Mouse (Mus musculus) lung, embryonic 14.5 days (tissue): Measurements from ENCODE around the gene Mpzl3. TPM values are rescaled to one million over a fixed set of nuclear protein-coding genes. Genes with fewer than 3 reads are reported as not detected.

Experiments used
- ATAC-seq: fragments of 200-750 bp; cut with Nextera tagmentation; 2 replicates; pipeline ENCODE4 v1.8.0; 2017; ENCODE audit warnings: mild to moderate bottlenecking, moderate TSS enrichment, moderate library complexity; ENCODE audit not compliant: insufficient read depth
- DNase-seq: peaks from one replicate; pipeline ENCODE4 v3.0.0-alpha.2; 2015
- H3K27ac ChIP-seq: fragments of 300-500 bp; sonication (generic); 2 replicates; pipeline ENCODE4 v1.5.1; 2014; ENCODE audit warnings: low read depth, mild to moderate bottlenecking, moderate library complexity
- H3K27me3 ChIP-seq: fragments of 300-500 bp; sonication (generic); 2 replicates; pipeline ENCODE4 v1.6.1; 2014; ENCODE audit warnings: low read length, control low read depth; ENCODE audit not compliant: insufficient read depth
- H3K36me3 ChIP-seq: fragments of 300-500 bp; sonication (generic); 2 replicates; pipeline ENCODE4 v1.6.1; 2014; ENCODE audit warnings: control low read depth; ENCODE audit not compliant: insufficient read depth
- H3K4me1 ChIP-seq: fragments of 300-500 bp; sonication (generic); 2 replicates; pipeline ENCODE4 v1.6.1; 2014; ENCODE audit warnings: antibody characterized with exemption, control low read depth; ENCODE audit not compliant: insufficient read depth
- H3K4me2 ChIP-seq: fragments of 300-500 bp; sonication (generic); 2 replicates; pipeline ENCODE4 v1.6.1; 2014; ENCODE audit warnings: mild to moderate bottlenecking
- H3K4me3 ChIP-seq: fragments of 300-500 bp; sonication (generic); 2 replicates; pipeline ENCODE4 v1.5.1; 2014; ENCODE audit warnings: low read depth, low read length
- H3K9ac ChIP-seq: fragments of 300-500 bp; sonication (generic); 2 replicates; pipeline ENCODE4 v1.6.1; 2014
- H3K9me3 ChIP-seq: fragments of 300-500 bp; sonication (generic); 2 replicates; pipeline ENCODE4 v1.6.1; 2016; ENCODE audit warnings: low read depth, low read length, control low read depth
- CTCF ChIP-seq: IDR thresholded peaks from 2 replicates; pipeline ENCODE4 v1.5.1; 2016; ENCODE audit warnings: antibody characterized with exemption, low read depth
- WGBS: fragments of 180-500 bp; shearing (Covaris S2); extraction: QIAGEN DNeasy Blood & Tissue Kit; methylation state at CpG from one replicate; pipeline ENCODE4 v1.1.7; 2014; 5-methylcytosine and 5-hydroxymethylcytosine counted together
- polyA plus RNA-seq: library from polyadenylated mRNA; unstranded; fragments of >200 nt; fragmentation: Nextera tagmentation; extraction: Ambion mirVana; gene quantifications from 2 replicates; pipeline ENCODE4 v1.2.1, GENCODE M21; 2014

Mpzl3 gene
- polyA plus RNA-seq, 1 experiment from 2014 or later, result 2.1 TPM

DNA sequence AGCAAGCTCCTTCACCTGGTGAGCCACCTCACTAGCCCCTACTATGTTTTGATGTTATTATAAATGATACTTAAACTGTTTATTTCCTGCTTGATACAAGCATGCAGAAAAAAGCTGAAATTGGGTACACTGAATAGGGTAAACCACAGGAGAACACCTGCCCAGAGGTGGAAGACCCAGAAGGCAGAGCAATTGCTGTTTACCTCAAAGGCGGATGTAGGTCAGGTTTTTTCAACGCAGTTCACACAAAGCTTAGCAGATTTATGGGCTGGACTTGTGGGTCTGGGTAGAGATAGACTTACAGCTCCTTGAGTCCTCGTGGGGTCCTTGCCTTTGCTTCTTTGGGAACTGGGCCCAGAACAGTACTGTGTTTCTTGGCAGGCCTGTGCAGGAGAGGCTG is 39.1 kb upstream of the Mpzl3 start:
- no peak overlapping the region for H3K27ac ChIP-seq
- 67% methylated on average over 3 of the region's 3 CpGs for WGBS
- TF ChIP-seq CTCF, result no peak

DNA sequence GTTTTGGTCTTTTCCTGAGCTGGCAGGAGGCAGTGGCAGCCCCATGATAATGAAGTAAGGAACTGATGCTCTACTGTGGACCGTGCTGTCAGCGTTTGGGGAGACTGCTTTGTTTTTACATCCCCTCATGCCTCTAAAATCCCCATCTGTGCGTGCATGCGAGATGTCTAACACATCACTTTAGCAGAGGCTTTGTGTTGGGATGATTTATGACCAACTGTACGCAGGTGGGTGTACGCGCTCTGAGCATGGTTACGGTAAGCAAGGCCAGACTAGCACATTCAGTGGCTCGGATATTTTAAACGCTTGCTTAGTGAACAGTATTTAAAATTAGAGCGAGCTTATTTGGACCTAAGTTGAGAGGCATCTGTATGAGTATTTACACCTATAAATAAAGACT is 37.0 kb upstream of the Mpzl3 start:
- no peak for ATAC-seq
- Histone ChIP-seq H3K36me3 (no peaks in the 10 kb centered on the region), H3K27ac (no peak overlapping the region), H3K27me3 (no peaks in the 10 kb centered on the region), H3K4me3 (no peak overlapping the region), H3K9me3 (no peaks in the 10 kb centered on the region), H3K4me2 (no peak overlapping the region), H3K9ac (no peak overlapping the region), H3K4me1 (no peaks in the 10 kb centered on the region)
- no peak for TF ChIP-seq CTCF
- no peak for DNase-seq
- WGBS, result 76% methylated on average over 11 of the region's 11 CpGs

More for the DNA sequence above, 39.1 kb upstream of the Mpzl3 start:
- Histone ChIP-seq H3K4me1 (no peaks in the 10 kb centered on the region), H3K9ac (no peak overlapping the region), H3K27me3 (no peaks in the 10 kb centered on the region), H3K36me3 (no peaks in the 10 kb centered on the region), H3K4me2 (no peak overlapping the region), H3K4me3 (no peak overlapping the region), H3K9me3 (no peaks in the 10 kb centered on the region)
- DNase-seq, result no peak
- no peak for ATAC-seq

DNA sequence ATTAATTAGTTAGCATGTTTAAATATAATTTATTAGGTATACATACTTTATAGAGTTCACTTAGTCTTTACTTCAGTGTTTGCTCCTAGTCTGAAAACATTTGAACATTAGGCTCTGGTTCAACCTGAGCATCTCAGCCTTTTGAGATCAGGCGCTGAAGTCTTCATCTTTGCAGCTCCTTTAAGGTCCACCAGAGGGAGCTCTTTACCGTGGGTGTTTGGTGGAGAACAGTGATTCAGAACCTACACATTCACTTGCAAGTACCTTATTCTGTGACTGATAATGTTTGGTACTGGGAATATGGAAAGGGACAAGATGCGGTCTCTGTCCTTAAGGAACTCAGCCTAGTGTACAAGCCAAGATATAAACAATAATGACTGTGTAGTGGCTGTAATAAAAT is 32.2 kb upstream of the Mpzl3 start:
- H3K4me1 ChIP-seq, result no peaks in the 10 kb centered on the region
- DNase-seq (peak; percentile 85), ATAC-seq (no peak)
- no peaks in the 10 kb centered on the region for H3K27me3 ChIP-seq
- no peak overlapping the region for H3K9ac ChIP-seq
- H3K4me2 ChIP-seq, result no peak overlapping the region
- no peak overlapping the region for H3K4me3 ChIP-seq
- no peak overlapping the region for H3K27ac ChIP-seq
- peak; percentile 85 for TF ChIP-seq CTCF
- 9% methylated on average over 3 of the region's 3 CpGs for WGBS
- no peaks in the 10 kb centered on the region for H3K9me3 ChIP-seq
- no peaks in the 10 kb centered on the region for H3K36me3 ChIP-seq

DNA sequence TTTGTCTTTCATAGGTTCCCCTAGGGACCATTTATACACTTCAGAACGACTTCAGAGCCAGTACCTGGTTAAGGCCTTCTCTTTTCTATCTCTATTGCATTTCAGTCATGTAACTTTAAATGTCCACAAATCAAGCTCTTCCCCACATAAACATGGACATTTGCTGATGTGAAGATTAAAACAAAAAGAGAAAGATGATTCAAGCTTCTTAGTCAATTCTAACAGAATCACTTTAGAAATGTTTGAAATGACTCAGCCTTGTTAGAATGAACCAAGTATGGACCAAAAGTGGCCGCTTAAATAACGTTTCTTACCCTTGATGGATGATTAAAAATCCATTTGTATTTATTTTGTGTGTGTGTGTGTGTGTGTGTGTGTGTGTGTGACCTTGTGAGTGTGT is 31.3 kb upstream of the Mpzl3 start:
- H3K9me3 ChIP-seq, result no peaks in the 10 kb centered on the region
- 55% methylated on average over 3 of the region's 3 CpGs for WGBS
- no peak overlapping the region for H3K27ac ChIP-seq
- no peak for DNase-seq
- H3K36me3 ChIP-seq, result no peaks in the 10 kb centered on the region
- TF ChIP-seq CTCF, result no peak
- H3K9ac ChIP-seq, result no peak overlapping the region
- H3K4me2 ChIP-seq, result no peak overlapping the region
- no peaks in the 10 kb centered on the region for H3K4me1 ChIP-seq
- no peak overlapping the region for H3K4me3 ChIP-seq
- H3K27me3 ChIP-seq, result no peaks in the 10 kb centered on the region
- ATAC-seq, result no peak

DNA sequence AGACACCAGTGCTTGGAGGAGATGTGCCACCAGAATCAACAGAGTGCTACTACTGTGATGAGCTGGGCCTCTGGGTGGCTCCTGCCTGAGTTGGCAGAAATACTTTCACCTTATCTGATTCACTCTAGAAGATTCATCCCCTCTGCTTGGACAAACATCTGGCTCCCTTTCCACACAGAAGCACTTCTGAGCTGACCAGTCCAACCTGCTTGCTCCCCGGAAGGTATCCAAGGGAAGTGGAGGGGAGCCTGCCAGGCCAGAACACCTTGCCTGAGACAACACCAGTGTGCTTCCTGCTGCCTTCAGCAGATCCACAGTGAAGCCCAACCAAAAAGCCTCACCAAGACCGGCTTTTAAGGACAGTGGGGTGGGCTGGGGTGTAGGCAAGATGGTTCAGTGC is 30.8 kb upstream of the Mpzl3 start:
- no peak for ATAC-seq
- Histone ChIP-seq H3K36me3 (no peaks in the 10 kb centered on the region), H3K27me3 (no peaks in the 10 kb centered on the region), H3K4me1 (no peaks in the 10 kb centered on the region), H3K4me2 (no peak overlapping the region), H3K4me3 (no peak overlapping the region), H3K9ac (no peak overlapping the region), H3K9me3 (no peaks in the 10 kb centered on the region), H3K27ac (no peak overlapping the region)
- WGBS, result 74% methylated on average over 2 of the region's 2 CpGs
- no peak for TF ChIP-seq CTCF
- DNase-seq, result no peak

DNA sequence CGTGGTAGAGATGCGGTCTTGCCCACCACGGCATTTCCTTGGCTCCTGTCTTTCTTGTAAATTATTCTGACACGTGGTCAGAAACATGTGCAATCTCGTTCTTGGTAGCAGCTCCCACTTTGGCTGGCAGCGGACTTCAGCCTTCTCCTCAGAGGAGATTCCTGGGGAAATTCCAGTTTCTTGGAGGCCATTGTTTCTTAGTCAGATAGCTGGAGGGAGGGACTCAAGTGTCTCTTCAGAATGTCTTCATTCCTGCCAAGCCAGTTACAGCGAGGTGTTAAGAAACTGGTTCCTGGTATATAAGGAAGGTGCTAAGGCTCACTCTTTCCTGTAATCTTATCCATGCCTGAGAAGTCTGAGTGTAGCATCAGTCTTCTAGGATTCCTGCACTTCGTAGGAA is 27.6 kb upstream of the Mpzl3 start:
- no peaks in the 10 kb centered on the region for H3K9me3 ChIP-seq
- no peaks in the 10 kb centered on the region for H3K4me1 ChIP-seq
- 52% methylated on average over 8 of the region's 8 CpGs for WGBS
- DNase-seq, result no peak
- no peaks in the 10 kb centered on the region for H3K36me3 ChIP-seq
- no peak overlapping the region for H3K9ac ChIP-seq
- no peak for ATAC-seq
- no peak overlapping the region for H3K27ac ChIP-seq
- TF ChIP-seq CTCF, result no peak
- H3K4me2 ChIP-seq, result no peak overlapping the region
- no peak overlapping the region for H3K4me3 ChIP-seq
- H3K27me3 ChIP-seq, result no peaks in the 10 kb centered on the region

DNA sequence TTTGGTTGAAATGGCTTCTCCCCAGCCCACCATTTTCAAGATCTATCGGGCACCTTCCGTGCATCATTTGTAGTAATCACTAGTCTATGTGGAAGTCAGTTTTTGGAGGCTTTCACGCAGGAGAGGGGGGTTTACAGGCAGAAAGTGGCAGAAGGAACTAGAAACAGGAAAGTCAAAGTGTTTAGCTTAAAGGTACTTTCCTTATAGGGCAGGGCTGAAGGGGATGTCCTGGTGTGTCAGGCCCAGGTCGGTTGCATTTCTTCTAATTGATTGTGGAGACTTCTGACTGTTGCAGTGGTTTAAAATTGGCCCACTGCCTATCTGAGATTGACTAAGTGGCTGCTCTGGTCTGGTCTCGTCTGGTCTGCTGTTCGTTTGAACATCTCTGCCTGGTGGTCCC is 24.6 kb upstream of the Mpzl3 start:
- 55% methylated on average over 6 of the region's 6 CpGs for WGBS
- no peaks in the 10 kb centered on the region for H3K36me3 ChIP-seq
- no peaks in the 10 kb centered on the region for H3K9me3 ChIP-seq
- no peak for ATAC-seq
- no peak for TF ChIP-seq CTCF
- H3K27ac ChIP-seq, result no peak overlapping the region
- no peaks in the 10 kb centered on the region for H3K27me3 ChIP-seq
- DNase-seq, result no peak
- H3K4me1 ChIP-seq, result no peaks in the 10 kb centered on the region
- H3K4me3 ChIP-seq, result no peak overlapping the region
- no peak overlapping the region for H3K4me2 ChIP-seq
- H3K9ac ChIP-seq, result no peak overlapping the region

DNA sequence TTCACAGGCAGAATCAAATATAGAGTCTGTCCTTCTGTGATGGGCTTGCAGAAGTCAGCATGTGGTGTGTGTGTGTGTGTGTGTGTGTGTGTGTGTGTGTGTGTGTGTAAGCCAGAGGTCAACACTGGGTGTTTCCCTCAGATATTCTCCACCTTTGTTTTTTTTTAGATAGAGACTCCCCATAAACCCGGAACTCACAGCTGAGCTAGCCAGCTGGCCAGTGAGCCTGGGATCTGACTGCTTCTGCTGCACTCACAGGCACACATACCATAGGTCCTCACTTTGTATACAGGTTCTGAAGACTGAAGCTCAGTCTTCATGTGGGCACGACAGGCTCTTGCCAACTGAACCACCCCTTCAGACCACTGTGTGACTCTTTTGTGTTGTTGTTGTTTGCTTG is 22.7 kb upstream of the Mpzl3 start:
- H3K4me1 ChIP-seq, result no peaks in the 10 kb centered on the region
- DNase-seq (no peak), ATAC-seq (no peak)
- 46% methylated on average over 2 of the region's 2 CpGs for WGBS
- no peaks in the 10 kb centered on the region for H3K27me3 ChIP-seq
- H3K36me3 ChIP-seq, result no peaks in the 10 kb centered on the region
- H3K4me2 ChIP-seq, result no peak overlapping the region
- H3K27ac ChIP-seq, result no peak overlapping the region
- no peak overlapping the region for H3K4me3 ChIP-seq
- TF ChIP-seq CTCF, result no peak
- no peak overlapping the region for H3K9ac ChIP-seq
- H3K9me3 ChIP-seq, result no peaks in the 10 kb centered on the region
